Mouse (Mus musculus) thymus, postnatal 10 days (tissue): ENCODE measurements at regions not wholly inside any gene's neighbourhood (a gene's known extent, or its start where the extent isn't known, plus 50 kb on each side); places are given as distances from the start of the nearest gene placed in this dataset.

Experiments
- DNase-seq, 2 experiments: peaks; one replicate each; pipeline ENCODE4 v3.0.0; 2021; ENCODE audit warnings: low spot score in 2 of 2

DNA sequence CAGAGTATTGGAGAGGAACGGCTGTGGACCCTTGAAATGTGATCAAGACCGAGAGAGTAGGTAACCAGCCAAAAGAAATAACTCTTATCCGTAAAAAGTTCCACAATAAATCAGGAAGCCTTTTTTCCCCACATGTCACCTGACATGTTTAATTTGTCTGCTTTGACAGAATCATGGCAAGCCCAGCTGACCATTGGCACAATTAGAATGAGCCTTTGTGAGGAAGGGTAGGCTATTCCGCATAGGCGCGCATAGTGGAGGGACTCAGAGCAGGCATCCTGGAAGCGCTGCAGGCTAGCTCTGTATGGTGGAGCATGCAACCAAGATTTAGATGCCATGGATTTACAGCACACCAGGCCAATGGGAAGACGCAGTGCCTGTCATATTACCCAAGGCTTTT, 316.5 kb upstream of the Npvf start:
- DNase-seq = no peak

DNA sequence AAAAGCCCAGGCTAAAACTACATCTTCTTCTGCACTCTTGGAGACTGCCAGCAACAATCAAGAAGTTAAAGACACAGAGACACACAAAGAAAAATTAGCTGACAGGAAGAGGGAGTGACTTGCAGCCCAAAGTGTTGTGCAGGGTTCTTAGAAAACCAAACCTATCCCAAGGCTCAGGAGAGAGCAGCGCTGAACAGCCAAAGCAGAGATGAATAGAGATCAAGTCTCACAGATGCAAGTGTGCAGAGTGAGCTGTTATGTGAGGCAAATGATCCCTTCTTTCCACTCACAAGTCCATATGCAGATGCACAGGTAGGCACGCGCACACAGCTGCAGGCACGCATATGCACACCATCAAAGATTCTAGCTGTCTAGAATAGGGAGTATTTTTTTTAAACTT, 318.0 kb upstream of the Npvf start:
- no peak for DNase-seq

DNA sequence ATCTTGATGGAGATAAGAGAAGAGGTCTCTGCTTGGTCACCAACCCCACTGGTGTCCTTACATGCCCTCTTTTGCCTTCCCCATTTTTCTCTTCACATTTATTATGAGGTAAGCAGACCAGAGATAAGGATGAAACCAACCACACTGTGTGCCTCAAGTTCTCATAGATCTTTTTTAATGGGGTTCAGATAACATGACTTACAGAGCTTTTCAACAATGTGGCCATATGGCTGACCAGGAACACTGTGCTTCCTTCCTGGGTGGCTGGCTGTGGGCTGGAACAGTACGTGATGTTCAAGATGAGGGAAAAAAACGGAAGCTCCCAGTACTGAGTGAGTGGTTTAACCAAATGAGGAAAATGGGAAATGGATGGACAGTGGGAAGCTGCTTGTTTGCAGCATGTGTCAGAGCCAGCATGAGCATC, 319.0 kb upstream of the Npvf start:
- no peak for DNase-seq

DNA sequence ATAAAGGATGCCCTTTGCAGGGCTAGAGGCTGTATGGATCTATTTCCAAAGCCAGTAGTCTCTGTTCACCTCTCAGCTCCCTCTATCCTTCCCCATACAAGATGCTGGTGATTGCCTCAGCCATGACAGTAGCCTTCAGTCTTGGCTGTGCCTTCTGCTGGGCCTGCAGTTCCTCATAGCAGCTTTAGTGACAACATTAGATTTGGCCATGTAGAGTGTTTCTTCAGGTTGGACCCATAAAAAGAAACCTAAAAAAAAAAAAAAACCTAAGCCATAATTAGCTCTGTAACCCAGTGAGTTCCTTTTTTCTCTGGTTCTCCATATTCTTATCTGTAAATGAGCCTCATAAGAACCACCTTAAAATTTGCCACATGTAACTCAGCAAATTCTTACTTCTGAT, 319.6 kb upstream of the Npvf start:
- no peak for DNase-seq

- no peak for DNase-seq
Measured at GRCm38 (mm10) chr6:50974961-50975360, 320.7 kb upstream of the Npvf start.

DNA sequence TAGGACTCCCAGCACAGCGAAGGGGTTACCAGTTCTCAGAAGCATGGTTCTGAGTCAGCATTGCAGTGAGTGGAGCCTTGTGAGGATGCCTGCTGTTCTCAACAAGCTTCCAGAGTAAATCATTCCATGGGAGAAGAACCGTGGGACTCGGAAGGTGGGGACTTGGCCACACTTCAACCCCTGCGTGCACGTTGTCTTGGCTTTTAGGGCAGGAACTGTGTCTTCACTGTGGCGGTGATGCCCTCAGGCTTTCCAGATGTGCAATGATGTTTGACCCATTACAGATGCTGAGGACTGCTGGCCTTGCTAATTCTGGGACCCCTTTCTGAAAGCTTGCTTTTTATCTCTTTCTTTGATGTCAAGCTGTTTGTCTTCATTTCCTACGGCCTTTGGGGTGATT, 322.7 kb upstream of the Npvf start:
- no peak for DNase-seq

- no peak for DNase-seq
Measured at GRCm38 (mm10) chr6:50977381-50977780, 323.1 kb upstream of the Npvf start.

DNA sequence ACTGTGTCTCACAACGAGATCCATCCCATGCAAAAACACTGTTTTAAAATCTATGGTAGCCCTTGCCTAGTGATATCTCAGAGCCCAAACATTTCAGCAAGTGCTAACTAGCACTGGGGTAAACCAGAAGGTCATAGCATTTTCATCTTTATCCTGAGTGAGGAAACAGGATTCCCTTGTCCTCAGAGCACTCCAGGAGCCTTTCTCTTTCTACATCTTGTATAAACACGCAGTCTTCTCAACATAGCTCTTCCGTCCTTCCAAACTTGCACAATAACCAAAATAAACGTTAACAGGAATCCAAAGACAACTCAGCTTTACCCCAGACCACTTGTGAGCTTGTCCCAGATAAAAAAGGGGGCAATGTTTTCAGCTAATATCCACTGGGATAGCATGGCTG, 323.8 kb upstream of the Npvf start:
- DNase-seq = no peak

- no peak for DNase-seq
Measured at GRCm38 (mm10) chr6:50978571-50978970, 324.3 kb upstream of the Npvf start.

- DNase-seq = no peak
Measured at GRCm38 (mm10) chr6:50979764-50980163, 325.5 kb upstream of the Npvf start.

- no peak for DNase-seq
Measured at GRCm38 (mm10) chr6:50980311-50980710, 326.1 kb upstream of the Npvf start.

DNA sequence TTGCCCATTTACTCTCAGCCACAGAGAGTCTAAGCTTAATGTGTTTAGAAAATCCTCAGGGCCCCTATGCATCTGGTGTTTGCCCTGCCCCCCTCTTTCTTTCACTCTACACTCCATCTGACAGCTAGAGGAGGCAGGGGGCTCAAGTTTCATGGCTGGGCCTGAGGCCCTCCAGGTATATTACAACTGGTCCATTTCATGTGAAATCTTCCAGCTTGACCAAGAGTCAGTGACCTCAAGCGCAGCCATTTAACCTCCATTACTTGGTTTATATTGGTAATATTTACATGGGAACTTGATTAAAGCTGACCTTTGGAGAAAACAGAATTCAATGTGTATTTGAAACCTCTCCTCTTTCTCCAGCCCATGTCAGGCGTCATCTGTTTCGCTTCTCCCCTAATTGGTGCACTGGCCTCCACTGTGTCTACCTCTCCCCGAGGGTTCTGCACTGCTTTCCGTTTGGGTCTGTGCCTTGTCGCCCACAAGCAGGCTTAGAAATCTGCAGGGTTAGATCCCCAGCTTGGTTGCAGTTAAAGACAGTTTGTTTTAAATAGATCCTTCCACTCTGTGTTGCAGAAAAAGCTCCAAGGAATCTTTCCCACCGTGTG, 327.6 kb upstream of the Npvf start:
- no peak for DNase-seq

DNA sequence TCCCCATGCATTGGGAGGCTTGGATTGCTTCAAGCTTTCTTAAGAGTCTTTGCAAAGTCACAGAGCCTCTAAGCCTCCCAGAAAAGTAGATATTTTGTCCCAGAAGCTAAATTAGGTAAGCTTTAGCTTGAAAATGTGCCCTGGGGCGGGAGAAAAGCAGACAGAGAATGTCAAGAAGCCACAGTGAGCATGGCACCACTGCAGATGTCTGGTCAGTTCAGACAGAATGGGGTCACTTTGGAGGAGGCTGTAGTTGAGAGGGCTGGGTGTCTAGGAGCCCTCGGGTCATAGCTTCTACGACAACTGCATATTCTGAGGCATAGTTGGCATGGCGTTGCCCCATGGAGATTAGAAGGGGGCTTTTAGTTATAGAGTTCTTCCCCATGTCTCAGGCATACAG, 328.6 kb upstream of the Npvf start:
- no peak for DNase-seq

- no peak for DNase-seq
Measured at GRCm38 (mm10) chr6:50983511-50984099, 329.4 kb upstream of the Npvf start.

DNA sequence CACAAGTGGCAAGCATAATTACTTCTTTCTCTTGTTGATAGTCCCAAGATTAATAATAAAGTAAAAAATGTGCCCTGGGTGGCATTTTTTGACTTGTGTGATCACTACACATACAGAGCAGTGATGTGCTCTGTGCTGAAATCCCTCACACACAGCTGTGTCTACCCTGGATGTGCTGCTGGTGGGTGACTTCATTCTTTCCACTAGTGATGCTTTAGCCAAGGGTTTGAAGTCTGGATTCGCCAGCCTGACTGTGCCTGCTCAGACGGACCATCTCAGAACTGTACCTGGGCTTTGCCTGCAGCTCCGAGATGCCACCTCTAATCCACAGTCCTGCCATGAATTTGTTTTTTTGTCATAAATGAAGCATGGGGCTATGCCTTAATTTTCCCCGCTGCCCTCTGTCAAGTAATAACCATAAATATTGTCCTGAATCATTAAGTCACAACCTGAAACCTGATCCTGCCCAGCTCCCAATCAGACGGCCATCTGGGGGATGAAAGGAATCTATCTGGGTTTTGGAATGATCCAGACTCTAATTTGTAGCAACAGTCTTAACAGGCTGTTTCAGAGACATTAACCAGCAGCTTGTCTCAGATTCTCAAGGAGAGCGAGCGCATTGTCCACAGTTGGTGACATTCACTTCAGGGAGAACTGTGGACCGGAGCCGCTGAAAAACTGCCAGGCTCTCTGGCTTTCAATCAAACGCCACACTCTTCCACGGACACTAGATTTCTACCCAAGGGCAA, 330.1 kb upstream of the Npvf start:
- no peak for DNase-seq

GRCm38 (mm10) chr6:50986270-50986924, 332.2 kb upstream of the Npvf start:
- no peak for DNase-seq

- DNase-seq = no peak
Measured at GRCm38 (mm10) chr6:50988561-50988960, 334.3 kb upstream of the Npvf start.

DNA sequence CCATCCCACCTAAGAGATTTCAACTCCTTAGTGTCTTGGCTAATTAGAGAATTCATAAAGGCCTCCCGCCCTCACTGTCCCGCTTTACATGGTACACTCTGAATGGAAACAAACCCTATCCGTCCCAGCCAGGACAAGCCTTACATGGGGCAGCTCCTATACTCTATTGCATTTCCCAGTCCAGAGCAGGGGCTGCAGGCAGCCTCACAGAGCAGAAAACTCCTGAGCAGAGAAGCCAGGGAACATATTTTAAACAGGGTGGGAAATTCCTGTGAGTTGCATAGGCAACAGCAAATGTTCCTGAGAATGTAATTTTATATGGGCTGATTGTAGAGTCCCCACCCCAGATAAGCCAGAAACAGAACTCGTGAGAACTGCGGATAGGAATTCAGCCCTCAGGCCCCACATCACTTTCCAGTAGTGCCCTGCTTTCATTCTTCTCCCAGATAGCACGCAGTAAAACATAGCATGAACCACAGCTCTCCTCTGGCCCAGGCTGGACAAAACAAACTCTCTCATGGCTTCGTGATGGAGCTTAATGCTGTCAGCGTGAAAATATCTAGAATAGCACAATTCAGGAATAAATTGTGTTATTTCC, 337.4 kb upstream of the Npvf start:
- DNase-seq = no peak

DNA sequence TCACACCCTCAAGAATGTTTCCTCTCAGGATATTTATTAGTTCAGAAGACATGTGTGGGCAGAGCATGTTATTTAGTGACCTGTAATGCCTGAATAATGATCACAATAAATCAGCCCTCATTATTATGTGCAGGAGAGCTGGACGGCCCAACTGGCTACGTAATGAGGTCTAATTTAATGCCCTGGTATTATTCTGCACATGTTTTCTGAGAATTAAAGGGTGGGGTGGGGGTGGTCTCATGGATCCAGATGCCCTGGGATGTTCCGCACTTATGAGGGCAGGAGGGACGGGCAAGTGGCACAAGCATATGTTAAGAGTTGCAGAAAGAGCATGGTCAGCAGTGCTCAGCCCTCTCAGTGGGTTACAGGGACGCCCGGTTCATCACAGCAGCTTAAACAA, 339.7 kb upstream of the Npvf start:
- DNase-seq = no peak

DNA sequence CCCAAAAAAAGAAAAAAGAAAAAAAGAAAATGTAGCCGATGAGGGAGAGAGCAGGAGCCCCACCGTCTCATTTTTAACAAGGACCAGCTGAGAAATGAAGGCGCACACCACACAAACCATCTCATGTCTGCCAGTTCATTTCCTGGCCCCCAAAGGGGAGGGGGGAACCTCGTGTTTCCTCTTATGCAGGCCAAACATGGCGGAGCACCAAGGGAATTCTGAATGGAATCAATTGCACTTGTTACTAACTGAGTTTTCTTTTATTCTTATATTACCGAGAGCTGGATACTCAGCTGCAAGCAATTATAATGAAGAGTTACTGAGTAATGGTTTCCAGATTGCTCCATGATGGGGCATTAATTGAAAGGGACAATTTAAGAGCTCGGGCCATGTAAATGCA, 348.5 kb upstream of the Npvf start:
- no peak for DNase-seq

- DNase-seq = no peak
Measured at GRCm38 (mm10) chr6:51006074-51006591, 351.9 kb upstream of the Npvf start.
